Mouse (Mus musculus) C2C12 (cell line): Measurements from ENCODE around the gene Slc25a5.

Experiments used
- CEBPB ChIP-seq: IDR thresholded peaks from one replicate; pipeline ENCODE4 v1.6.1; 2011; ENCODE audit warnings: low read depth, mild to moderate bottlenecking, control low read depth, moderate library complexity
- CTCF ChIP-seq: IDR thresholded peaks from one replicate; pipeline ENCODE4 v1.5.1; 2011; ENCODE audit not compliant: control insufficient read depth, insufficient read depth, insufficient read length
- FOSL1 ChIP-seq: IDR thresholded peaks from one replicate; pipeline ENCODE4 v1.8.0; 2011; ENCODE audit warnings: mild to moderate bottlenecking, low read length; ENCODE audit not compliant: poor library complexity, insufficient read depth, severe bottlenecking
- MAX ChIP-seq: IDR thresholded peaks from one replicate; pipeline ENCODE4 v1.6.1; 2011; ENCODE audit warnings: mild to moderate bottlenecking, control low read depth
- USF1 ChIP-seq: IDR thresholded peaks from one replicate; pipeline ENCODE4 v1.6.1; 2011; ENCODE audit warnings: low read depth, mild to moderate bottlenecking, control low read depth, moderate library complexity

GRCm38 (mm10) chrX:36796163-36796581 is 721 bp downstream of the Slc25a5 start:
- TF ChIP-seq CTCF (peak; percentile 92), USF1 (no peak), MAX (peak; percentile 67), CEBPB (no peak), FOSL1 (no peak)
